Mouse (Mus musculus) spleen, embryonic (tissue): Measurements from ENCODE around the gene Fes.
"Not testable (repeated sequence)": the region's sequence is repeated elsewhere in the genome, so short reads cannot be mapped to it uniquely, and the experiment has no call there.

Source experiments
- CTCF ChIA-PET: fragments of 350-600 bp; sonication (Branson Sonifier 250); formaldehyde crosslinking; loops from one replicate; lab custom pipeline; 2022; lab: Charles Lee

The Fes gene

GRCm38 (mm10) chr7:80405188-80405695 lies 17.5 kb upstream of the Fes start, which contains the start of gene Furin:
Furin (minus strand) TSS chr7:80405436.
- CTCF ChIA-PET = no interaction called here

GRCm38 (mm10) chr7:80404101-80404894 lies 16.6 kb upstream of the Fes start:
- CTCF ChIA-PET = no interaction called here

DNA sequence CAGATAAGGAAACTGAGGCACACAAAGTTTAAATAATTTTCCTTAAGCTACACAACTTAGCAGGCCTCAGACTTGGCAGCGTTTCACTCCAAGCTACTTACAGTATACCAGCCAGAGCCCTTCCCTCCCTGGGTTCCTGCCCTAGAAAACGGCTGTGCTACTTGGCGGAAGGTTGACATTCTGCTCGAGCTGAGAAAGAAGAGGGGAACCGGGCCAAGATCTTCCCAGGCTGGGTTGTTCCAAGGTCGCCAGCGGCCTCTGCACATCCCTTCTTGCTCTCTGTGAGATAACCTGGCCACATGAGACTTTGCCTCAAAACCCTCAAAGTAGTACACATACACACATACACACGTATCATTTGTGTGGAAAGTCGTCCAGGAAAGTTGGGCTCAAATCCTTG lies 15.8 kb upstream of the Fes start:
- CTCF ChIA-PET = no interaction called here

- CTCF ChIA-PET = no interaction called here
These were observed 15.0 kb upstream of the Fes start for GRCm38 (mm10) chr7:80402651-80403321.

DNA sequence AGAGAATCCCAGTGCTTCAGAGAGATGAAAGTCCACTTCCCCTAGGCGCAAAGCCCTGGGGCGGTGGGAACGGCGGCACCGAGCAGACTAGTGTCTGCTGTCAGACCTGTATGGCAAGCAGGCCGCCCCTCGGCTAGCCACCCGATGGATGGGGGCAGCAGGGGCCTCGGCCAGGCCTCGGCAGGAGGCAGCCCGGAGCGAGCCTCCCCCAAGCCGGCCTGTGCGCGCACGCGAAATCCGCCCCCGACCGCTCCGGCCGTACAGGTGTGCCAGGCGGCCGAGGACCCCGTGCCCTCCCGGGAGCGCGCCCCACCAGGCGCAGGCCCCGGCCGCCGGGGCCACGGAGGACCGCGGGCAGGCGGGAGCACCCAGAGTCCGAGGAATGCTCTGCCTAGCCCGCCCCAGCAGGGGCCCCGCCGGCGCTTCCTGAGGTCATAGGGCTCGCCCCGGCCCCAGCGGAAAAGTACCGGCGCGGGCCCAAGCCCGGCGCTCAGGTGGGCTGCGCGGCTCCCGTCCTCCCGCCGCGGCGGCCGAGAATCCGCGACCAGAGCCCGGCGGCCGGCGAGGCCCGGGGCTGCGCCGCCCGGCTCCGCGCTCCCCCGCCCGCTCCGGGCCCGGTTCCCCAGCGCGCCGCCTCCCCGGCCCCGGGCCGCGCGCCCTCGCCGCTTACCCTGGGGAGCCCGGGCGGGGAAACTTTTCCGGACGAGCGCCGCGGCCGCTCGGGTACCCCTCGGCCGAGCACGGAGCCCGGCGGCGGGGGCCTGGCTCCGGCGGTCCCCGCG lies 14.3 kb upstream of the Fes start:
- CTCF ChIA-PET = no interaction called here

DNA sequence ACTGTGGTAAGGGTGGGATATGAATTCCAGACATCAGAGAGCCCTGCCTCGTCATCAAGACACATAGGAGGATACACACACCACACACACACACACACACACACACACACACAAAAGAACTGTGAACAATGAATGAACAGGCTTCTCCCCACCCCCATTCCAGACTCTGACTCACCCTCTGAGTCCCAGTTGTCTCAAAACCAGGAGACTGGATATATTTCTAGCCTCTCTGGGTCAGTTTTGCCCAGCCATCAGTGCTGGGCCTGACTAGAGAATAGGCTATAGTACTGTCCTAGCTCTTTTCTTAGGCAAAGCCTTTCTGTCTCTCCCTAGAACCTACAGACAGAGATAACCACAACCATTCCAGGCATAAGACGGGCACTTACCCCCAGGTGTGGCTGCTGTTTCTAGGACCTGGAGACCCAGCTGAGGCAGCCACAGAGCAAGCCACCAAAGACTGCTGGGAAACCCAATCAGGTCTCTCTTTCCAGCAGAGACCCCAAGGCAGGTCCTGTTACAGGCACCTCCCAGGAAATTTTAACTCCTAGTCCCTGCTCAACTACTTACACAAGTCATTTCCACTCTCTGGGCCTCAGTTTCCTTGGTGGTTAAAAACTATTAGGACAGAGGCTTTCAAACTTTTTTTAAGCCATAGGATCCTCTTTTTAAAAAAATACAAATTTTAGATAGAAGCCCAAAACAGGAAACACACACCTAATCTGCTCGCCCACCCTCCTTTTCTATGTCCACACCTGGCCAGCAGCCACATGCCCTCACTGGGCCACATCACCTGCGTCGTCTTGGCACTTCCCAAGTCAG lies 13.5 kb upstream of the Fes start:
- CTCF ChIA-PET = no interaction called here

- CTCF ChIA-PET = no interaction called here
These were observed 12.8 kb upstream of the Fes start for GRCm38 (mm10) chr7:80400571-80400970.

GRCm38 (mm10) chr7:80400099-80400498 lies 12.4 kb upstream of the Fes start:
- CTCF ChIA-PET = no interaction called here

- CTCF ChIA-PET = no interaction called here
These were observed 11.1 kb upstream of the Fes start for GRCm38 (mm10) chr7:80398654-80399444.

DNA sequence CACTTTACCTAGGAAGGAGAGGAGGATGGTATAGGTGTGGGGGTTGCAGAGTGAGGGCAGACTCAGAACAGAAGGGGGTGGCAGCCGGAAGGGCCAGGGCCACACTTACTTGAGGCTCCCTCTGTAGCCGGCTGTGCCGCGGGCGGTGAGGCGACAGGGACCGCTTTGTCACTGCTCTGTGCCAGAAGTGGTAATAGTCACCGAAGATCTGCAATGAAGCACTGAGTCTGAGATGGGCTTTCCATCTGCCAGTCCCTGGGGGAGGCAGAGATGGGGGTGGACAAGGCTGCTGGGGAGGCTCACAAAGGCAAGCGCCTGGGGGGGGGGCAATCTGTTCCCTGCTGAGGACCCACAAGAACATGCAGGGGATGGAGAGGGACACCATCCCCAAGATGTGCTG lies 10.2 kb upstream of the Fes start:
- CTCF ChIA-PET = no interaction called here

- CTCF ChIA-PET = not testable (repeated sequence)
These were observed 8.7 kb upstream of the Fes start for GRCm38 (mm10) chr7:80396427-80396826.

DNA sequence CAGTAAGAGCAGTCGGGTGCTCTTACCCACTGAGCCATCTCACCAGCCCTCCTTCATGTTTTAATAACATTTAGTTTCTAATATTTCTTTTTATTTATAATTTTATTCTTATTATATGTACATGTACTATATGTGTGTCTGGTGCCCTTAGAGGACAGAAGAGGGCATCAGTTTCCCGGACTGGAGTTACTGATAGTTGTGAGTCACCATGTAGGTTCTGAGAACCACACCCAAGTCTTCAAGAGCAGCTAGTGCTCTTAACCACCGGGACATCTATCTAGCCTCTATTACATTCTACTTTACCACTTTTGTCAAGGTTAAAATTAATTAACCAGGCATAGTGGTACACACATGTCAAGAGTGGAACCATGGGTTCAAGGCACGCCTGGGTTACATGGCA lies 6.9 kb upstream of the Fes start:
- CTCF ChIA-PET = no interaction called here

DNA sequence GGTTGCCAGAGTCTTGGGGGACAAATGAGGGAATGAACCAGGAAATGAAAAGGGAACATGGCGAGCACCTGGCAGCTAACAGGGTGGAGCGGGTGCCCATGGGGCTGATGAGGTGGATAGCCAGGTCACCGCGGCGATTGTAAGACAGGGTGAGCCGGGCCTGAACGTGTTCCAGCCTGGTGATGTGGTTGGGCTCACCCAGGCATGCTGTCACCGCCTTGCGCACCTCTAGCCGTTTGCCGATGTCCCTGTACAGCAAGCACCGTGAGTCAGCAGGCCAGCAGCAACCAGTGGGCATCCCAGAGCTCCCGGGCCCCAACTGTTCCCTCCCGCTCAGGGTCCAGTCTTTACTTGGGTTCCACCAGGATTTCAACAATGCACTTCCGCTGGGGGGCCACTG lies 4.4 kb upstream of the Fes start:
- CTCF ChIA-PET = no interaction called here

GRCm38 (mm10) chr7:80387033-80387632 lies 613 bp downstream of the Fes start:
- CTCF ChIA-PET = interaction anchor here (0.7 to 1.0 kb wide), 4 partner anchors 13 to 37 kb away, joined by 4 to 19 read pairs (median 6); no protein-coding TSS in a partner anchor

GRCm38 (mm10) chr7:80386235-80386930 lies 1.4 kb downstream of the Fes start:
- CTCF ChIA-PET = interaction anchor here (0.5 to 1.0 kb wide), 9 partner anchors 12 to 798 kb away, joined by 3 to 19 read pairs (median 4); no protein-coding TSS in a partner anchor

- CTCF ChIA-PET = no interaction called here
These were observed 4.8 kb downstream of the Fes start for GRCm38 (mm10) chr7:80382919-80383318.

DNA sequence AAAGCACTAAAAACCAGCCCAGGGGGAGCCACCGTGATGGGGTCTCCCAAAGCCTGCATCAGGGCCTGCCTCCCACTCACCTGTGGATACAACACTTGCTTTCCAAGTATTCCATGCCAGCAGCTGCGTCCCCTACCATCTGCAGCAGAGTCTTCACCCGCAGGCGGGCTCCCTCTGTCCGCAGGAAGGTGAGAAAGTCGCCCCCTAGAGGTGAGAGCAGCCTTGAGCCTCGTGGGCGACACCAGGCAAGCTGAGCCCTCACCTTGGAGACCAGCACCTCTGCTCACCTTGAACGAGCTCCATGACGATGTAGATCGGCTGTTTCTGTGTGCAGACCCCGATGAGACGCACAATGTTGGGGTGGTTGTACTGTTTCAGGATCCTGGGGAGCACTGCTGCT lies 8.2 kb downstream of the Fes start:
- CTCF ChIA-PET = interaction anchor here (0.7 to 2.7 kb wide), 2 partner anchors 38 to 178 kb away, joined by 3 to 10 read pairs; partner anchors contain the start of genes Hddc3 and Unc45a

DNA sequence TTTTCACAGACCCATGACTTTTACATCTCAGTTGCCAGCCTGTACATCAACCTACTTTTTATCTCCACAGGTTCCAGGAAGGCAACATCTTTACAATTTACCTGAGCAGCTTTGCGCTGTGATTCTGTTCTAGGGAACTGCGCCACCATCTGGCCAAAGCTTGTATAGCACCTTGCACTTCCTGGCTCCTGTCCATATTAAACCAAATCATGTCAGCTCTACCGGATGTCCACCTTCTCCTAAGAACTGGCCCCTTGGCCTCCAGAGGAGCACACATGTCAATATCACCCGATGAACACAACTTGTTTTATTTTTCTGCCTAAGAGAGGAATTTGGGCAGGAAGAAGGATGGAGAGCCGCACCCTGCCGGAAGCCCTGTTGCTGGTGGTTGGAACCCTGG lies 10.3 kb downstream of the Fes start:
- CTCF ChIA-PET = interaction anchor here (2.7 kb wide), 1 partner anchor 36 kb away, joined by 10 read pairs; the partner anchor contains the start of genes Hddc3 and Unc45a

- CTCF ChIA-PET = interaction anchor here (0.6 kb wide), 1 partner anchor 480 kb away, joined by 13 read pairs; no protein-coding TSS in a partner anchor
These were observed 11.6 kb downstream of the Fes start for GRCm38 (mm10) chr7:80376192-80376591.
